Comparison of ENCODE assay signal across 14 mouse cellular contexts in the genomic region with DNA sequence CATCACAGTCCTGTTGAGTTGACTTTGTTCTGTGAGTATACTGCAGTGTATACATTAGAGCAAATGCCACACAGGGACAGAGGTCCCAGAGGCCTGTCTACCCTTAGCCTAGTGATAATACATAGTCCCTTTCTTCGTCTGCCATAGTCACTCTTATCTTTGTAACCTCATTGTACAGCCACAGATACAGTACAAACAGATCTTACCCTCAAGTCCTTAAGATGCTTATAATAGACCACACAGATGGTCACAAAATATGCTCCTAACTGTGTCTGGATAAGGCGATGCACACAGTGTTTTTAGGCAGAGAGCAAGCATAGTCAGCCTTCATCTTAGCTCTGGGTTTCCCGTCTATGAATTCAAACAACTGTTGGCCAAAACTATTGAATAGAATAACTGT.
"Had no signal": no experiment of that assay in that cellular context is flagged by ENCODE, and none has a peak within 500 bp of the region (broad histone marks: within the 10 kb centered on the region; RNA-seq: fewer than 3 reads in every experiment).

No protein-coding gene starts in this region.

- H3K4me3 ChIP-seq: lung, embryonic 15.5 days; midbrain, embryonic 12.5 days; midbrain, embryonic 15.5 days; neural tube, embryonic 12.5 days had no signal

- DNase-seq: lung, adult 2 months; lung, postnatal 14 days; lung, postnatal 36 days; right cerebral cortex, postnatal 14 days; thymus, adult 18-20 months; thymus, postnatal 14 days; thymus, postnatal 36 days had no signal

- H3K9ac ChIP-seq: lung, embryonic 15.5 days; midbrain, embryonic 12.5 days; midbrain, embryonic 15.5 days; neural tube, embryonic 12.5 days had no signal

- ATAC-seq: lung, postnatal 0 days; midbrain, embryonic 15.5 days had no signal

- H3K4me2 ChIP-seq: liver, embryonic 11.5 days; lung, embryonic 15.5 days; midbrain, embryonic 12.5 days; midbrain, embryonic 15.5 days; neural tube, embryonic 12.5 days had no signal

- H3K9me3 ChIP-seq: lung, embryonic 15.5 days; midbrain, embryonic 12.5 days; midbrain, embryonic 15.5 days; neural tube, embryonic 12.5 days had no signal

- H3K27me3 ChIP-seq: midbrain, embryonic 15.5 days had no signal

- H3K27ac ChIP-seq: lung, embryonic 15.5 days; macrophage; midbrain, embryonic 12.5 days; midbrain, embryonic 15.5 days; neural tube, embryonic 12.5 days had no signal

- H3K36me3 ChIP-seq: lung, embryonic 15.5 days; midbrain, embryonic 12.5 days; midbrain, embryonic 15.5 days; neural tube, embryonic 12.5 days had no signal
